Mouse (Mus musculus) retina, postnatal 1 day (tissue): ENCODE results near the gene Agpat1.

Experiments
- DNase-seq: peaks from one replicate; pipeline ENCODE4 v3.0.0-alpha.2; 2012

Agpat1 gene

DNA sequence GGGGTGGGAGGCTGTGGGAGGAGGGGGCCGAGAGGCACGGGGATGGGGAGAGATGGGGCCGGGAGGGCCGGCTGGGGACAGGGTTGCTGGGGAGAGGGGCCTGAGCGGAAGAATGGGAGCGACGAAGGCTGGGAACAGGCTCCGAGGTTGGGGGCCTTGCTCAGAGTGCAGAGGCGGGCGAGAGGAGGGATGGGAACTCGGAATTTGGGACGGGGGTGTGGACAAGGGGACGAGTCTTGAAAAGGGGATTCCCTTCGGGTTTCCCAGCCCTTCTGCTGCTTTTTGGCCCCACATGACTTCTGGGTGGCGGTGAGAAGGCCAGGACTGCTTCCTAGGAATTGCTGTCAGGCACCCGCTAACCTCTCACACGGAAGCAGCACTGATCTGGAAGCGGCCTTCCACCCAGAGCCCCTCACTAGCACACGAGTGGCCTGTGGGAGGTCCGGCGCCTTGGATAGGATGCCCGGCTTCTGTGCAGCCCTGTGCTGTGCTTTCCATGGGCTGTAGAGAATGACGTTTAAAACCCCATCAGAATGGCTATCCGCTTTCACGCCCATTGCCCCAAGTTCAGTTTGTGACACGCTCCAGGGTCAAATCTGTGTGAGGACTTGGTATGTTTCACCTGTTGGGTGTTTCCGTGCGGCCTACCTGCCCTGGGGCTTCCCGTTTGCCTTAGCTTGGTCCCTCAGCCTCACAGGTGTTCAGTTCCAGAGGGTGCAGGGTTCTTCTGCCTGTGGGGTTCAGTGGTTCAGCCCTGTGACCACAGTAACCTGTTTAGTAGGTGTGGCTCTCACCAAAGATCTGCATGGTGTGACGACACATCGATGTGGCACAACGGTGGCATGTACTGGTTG, 2.4 kb downstream of the Agpat1 start:
- DNase-seq, result no peak

DNA sequence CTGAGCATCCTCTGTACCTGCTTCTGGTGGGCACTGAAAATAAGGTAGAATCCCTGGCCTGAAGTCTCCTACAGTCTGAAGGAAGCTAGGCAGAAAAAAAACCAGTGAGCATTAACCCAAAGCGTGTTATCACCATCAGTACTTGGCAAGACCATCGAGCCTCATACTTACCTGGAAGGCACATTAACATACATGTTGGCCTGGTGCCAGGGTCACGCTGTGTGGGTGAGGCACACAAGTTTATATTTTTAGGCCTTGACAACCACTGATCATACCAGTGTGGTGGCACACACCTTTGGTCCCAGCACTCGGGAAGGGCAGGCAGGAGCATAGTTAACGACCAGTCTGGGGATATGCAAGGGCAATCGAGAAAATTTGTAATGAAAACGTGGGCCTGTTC, 3.9 kb downstream of the Agpat1 start:
- no peak for DNase-seq

DNA sequence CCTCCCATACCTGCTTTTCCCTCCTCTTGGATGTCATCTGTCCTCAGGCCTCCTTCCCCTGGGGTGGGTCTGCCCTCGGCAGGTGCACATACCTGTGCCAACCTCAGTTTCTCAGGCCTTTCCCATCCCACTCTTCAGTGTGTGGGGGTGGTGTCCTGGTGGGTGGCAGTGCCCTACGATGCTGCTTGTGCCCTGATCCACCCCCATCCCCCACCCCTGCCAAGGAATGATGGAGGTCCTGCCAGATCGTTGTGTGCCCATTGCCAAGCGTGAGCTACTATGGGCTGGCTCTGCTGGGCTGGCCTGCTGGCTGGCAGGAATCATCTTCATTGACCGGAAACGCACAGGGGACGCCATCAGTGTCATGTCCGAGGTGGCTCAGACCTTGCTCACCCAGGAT, 7.0 kb downstream of the Agpat1 start:
- DNase-seq, result no peak

DNA sequence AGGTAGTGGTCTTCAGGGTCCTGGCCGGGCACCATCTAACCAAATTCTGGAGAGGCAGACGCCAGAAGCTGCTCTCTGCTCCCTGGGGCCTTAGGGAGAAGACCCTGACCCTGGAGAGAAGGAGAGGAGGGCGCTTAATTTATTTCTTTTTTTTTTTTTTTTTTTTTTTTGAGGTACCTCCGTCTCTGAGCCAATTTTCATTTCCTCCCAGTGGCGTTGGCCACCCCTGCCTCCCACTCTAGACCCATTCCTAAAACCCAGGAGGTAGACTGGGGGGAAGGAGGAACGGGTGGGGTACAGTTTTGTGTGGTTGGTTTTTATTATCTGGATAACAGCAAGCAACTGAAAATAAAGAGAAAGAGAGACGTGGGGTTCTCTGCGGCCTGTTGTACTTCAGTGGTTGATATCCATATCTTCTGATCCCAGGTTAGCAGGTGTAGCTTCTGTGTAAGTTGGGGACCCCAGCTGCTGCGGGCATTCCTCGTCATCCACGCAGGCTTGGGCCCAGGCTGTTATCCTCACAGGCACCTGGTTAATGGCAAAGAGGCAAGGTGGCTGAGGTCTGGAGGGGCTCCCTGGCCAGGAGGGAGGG, 9.1 kb downstream of the Agpat1 start:
- DNase-seq, result no peak

DNA sequence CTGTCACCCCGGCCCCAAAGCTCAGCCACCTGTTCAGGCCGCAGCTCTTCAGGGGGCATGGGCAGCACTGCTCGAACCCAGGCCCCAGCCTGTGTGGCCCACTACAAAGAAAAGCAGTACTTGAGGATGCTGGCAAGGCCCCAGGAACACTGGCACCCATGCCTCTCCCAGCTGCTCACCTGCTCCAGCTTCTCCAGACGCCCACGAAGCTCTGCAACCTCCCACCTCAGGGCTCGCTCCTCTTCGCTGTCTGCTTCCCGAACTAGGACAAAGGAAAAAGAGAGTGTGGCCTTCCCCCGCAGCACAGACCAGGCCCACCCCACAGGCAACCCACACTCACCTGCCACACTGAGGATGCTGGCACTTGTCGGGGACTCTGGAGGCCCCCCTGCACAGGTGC, 9.8 kb downstream of the Agpat1 start:
- DNase-seq, result no peak

DNA sequence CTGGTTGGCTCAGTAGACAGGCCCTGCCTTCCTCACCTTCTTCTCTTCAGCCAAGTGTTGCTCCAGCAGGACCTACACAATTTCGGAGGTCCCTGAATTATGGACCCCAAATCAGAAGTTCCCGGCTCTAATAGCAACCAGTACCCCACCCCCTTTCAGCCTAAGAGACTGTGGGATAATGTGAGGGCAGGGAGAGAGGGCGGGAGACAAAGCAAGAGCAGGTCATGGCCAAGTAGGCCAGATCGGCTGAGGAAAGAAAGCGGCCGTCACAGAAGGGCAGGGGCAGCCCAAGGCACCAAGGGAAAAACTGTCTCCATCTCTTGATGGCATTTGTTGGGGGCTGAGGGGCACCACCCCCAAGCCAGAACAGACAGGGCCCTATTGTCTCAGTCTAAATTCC, 11.8 kb downstream of the Agpat1 start, which contains the start of gene Egfl8:
TSS of gene Egfl8 (minus strand) at position 101 of the 400 bp plus-strand sequence.
- peak; percentile 32 for DNase-seq

DNA sequence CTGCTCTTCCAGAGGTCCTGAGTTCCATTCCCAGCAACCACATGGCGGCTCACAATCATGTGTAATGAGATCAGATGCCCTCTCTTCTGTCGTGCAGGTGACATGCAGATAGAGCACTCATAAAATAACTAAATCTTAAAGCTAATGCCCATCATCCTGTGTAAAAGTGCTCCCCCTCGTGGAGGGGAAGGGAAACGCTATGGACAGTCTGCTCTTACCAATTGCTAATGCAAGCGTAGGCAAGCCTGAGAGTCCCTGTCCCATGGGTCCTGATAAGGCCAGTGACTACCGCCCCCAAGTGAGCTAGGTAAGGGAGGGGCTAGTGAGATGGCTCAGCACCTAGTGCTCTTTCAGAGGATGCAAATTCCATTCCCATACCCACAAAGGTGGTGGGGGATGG, 14.9 kb downstream of the Agpat1 start:
- DNase-seq, result peak; percentile 84

DNA sequence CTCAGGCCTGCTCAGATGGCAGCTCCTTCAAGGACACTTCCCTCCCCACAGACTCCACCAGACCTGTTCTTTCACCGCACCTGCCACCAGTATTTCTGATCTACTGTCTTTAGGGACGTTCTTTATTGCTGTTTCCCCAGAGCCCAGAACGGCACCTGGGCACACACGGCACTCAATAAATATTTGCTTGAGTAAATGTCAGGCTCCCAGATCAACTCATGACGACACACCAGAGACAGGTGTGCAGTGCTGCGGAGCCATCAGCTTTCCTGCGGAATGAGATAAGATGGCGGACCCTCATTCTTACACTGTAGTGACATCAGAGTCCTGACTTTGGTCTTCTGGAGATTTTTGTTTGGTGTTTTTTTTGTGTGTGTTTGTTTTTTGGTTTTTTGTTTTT, 16.9 kb downstream of the Agpat1 start:
- no peak for DNase-seq

DNA sequence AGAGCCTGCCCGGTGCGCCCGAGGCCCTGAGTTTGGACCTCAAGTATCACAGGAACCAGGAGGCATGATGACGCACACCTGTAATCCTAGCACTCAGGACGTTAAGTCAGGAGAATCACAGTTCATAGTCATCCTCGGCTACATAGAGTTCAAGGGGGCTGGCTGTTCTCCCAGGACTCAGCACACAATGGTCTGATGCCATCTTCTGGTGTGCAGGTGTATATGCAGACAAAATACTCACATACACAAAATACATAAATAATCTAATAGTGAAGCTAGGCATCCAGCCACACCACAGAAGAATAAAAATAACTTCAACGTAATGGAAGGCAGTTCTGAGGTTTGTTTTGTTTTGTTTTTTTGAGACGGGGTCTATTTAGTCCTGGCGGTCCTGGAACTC, 19.1 kb downstream of the Agpat1 start:
- DNase-seq, result no peak

DNA sequence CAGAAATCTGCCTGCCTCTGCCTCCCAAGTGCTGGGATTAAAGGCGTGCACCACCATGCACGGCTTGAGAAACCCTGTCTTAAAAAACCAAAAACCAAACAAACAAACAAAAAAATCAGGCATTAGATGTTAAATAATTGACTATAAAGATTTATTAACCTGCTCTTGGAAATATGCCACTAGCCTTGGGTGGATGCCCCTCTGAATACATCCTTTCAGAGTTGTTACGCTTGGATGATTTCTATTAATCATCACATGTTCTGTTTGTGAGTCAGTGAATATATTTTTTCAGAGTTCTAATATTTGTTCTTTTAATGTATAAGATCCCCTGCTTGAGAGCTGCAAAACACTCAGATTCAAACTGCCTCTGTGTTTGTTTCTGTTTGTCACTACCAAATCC, 20.9 kb downstream of the Agpat1 start:
- no peak for DNase-seq

DNA sequence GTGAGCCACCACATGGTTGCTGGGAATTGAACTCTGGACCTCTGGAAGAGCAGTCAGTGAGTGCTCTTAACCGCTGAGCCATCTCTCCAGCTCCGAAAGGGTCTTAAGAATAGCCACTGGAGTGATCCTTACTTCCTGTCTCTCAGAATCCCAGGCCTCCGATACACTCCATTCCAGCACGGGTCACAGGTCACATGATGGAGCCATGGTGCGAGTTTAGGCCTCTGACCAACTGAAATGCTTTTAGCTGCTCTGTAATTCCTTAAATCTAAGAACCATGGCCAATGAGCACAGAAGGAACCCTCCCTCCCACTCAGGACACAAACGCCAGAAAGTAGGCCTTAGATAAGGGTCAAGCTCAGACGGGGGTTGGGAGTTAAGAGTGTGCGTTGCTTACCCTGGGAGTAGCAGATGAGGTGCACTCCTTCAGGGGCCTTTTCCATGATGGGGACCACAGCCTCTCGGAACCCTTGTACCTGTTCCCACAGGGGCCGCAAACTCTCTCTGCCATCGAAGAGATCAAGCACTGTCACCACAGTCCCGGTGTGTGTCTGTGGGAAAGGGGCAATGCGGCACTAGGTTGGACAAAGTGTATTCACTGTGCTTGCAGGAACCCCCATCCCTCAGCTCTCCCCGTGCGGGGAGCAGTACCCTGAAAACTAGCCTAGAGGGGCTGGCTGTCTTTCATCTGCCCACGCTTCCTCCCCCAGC, 22.2 kb downstream of the Agpat1 start:
- DNase-seq, result no peak

DNA sequence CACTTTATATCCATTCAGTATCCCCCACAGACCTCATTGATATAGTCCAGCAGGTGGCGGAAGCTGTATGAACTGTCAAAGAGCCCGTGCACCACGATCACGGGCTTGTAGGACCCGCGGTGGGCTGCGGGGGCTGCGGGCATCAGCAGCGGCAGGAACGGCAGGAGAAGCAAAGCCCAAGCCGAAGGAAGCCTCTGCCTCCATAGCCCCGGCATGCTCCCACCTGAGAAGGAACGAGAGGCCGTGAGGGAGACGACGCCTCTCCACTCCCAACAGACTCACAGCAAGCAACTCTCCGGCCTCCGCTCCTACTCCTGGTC, 22.7 kb downstream of the Agpat1 start:
- peak; percentile 82 for DNase-seq

DNA sequence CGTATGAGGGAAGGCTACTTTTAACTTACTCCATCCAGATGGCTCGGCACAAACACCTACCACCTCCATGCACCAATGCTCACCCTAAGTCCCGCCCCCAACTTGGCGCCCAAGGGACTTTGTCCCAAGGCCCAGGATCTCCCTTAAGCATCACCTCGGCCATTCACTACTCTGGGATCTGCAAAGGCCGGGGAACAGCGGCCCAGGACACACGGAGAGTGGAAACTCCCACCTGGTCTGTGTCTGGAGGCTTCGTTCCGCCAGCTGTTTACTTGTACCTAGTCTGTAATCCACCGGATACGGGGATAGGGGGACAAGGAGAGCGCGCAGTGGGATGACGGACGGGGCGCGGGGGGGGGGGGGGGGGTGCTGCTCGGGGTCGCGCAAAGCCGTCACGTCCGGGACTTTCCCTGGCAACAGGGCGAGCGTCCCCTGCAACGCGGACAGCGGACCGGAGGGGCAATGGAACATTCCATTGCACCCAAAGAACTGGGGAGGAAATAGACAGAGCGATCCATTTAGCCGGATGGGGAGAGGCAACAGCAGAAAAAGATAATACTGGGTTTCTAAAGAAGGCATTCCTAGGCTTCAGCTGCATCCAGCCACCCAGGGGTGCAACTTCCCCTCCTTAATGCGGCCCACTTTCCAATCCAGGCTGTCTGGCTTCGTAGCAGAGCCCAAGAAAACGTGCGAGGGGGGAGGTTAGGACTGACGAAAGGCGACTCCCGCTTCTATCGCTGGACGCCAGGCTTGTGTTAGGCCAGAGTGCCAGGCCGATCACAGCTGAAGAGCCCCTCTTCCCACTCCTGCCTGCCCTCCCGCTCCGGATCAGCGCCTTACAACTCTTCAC, 23.3 kb downstream of the Agpat1 start:
- DNase-seq, result peak; percentile 97

DNA sequence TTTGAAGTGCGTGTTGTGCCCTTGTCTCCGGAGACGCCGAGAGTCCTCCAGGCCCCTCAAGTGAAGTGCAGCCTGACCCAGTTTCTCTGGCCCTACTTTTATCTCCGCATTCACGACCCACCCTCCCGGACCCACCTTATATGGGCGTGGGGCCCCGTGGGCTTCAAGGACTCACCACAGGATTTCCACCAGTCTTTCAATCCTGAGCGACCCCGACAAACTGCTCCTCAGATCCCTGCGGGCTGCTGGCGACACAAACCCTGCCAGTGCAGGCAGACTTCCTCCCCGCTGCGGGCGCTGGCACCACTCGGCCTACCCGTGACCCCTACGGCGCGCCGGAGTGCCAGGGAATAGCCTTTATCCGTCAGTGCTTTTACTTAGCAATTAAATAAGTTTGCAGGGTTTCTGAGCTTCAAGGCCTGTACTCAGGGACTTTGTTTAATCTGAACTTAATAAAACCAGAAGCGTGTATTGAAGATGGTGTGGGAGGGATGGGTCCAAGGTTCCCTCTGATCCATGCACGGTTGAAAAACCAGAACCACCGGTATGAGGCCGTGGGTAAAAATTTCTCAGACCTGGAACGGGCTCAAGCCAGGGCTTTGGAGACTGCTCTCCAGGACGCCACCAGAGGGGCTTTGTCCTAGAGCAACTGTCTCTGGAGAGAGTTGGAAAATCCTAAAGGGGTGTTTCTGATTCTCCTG, 24.0 kb downstream of the Agpat1 start, which contains the start of gene Ppt2:
TSS of gene Ppt2 (minus strand) at position 568 of the 701 bp plus-strand sequence.
- no peak for DNase-seq

DNA sequence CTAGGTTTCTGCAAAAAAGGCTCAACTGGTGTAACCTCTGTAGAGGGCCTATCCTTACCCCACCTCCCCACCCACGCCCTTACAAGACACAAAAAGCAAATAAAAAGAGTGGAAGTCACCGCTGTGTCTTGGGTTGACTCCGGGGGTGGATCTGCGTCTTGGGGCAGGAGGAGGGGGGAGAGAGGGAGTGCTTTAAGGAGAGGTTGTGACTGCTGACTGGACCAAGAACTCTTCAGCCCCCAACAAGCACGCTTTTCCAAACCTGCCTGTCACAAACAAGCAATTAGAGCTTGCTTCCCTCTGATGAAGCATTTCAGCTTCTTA, 24.5 kb downstream of the Agpat1 start:
- no peak for DNase-seq

DNA sequence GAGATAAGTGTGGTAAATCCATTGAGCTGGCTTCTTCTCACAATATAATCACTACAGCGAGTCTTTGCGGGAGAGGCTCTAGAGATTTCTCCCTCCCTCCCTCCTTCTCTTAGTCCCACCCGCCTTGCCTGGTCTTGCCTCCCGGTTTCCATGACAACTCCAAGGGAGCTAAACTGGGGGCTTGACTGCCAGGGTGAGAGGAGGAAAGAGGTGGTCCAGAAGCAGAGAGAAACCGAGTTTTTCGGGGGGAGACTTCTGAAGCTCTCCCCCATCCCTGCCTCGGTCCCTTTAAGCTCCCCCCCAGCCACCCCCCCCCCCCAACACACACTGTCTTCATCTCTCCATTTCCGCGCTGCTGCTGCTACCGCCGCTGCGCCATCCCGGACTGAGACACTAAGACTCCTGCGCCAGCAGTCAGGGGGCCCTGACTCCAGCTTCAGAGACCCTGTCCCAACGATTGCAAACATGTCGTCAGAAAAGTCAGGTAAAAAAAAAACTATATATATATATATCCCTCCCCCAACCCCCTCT, 25.2 kb downstream of the Agpat1 start, which contains the start of gene Prrt1:
TSS of gene Prrt1 (plus strand) at position 313 of the 531 bp plus-strand sequence.
- peak; percentile 64 for DNase-seq

DNA sequence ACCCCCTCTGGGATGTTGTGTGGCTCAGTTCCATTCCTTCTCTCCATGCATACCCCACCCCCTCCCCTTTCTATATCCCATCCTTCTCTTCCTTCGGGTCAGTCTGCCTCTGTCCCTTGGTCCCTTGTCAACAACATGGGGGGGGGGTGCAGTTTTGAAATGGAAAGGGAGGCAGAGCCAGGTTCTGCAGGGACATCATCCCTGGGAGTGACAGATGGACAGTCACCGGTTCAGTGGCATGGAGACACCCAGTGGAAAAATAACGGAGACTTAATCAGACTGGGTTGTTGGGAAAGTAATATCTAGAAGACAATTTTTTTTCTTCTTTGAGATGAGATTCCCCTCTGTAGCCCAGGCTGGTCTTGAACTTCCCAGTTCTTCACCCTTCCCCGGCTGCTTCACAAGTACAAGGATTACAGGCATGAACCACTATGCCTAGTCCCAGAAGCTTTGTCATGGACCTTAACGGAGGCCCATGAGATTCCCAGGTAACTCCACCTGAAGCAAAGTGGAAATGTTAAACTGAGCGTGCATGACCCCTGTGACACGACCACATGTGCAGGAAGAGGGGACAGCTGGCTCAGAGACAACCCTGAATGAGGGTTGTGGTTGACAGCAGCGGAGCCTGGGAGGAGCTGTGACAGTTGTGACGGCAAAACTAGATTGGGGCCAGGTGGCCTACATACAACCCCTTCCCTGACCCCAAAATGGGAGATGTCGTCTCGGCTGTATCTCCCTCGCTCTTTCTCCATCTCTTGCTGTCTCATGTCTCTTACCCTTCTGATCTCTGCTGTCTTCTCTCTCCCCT, 25.9 kb downstream of the Agpat1 start:
- DNase-seq, result no peak

DNA sequence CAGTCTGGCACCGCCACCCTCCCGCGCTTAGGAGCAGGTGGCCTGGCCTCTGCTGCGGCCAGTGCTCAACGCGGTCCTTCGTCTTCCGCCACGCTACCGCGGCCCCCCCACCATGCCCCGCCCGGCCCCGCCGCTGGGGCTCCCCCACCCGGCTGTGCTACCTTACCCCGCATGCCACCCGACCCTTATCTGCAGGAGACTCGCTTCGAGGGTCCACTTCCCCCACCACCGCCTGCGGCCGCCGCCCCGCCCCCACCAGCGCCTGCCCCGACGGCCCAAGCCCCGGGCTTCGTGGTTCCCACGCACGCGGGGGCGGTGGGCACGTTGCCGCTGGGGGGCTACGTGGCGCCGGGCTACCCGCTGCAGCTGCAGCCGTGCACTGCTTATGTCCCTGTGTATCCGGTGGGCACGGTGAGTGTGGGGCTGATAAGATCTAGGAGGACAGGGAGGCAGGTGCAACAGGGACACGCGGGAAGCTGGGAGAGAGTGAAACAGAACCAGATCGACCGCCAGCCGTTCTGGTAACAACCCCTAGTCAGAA, 26.8 kb downstream of the Agpat1 start:
- peak; percentile 52 for DNase-seq

DNA sequence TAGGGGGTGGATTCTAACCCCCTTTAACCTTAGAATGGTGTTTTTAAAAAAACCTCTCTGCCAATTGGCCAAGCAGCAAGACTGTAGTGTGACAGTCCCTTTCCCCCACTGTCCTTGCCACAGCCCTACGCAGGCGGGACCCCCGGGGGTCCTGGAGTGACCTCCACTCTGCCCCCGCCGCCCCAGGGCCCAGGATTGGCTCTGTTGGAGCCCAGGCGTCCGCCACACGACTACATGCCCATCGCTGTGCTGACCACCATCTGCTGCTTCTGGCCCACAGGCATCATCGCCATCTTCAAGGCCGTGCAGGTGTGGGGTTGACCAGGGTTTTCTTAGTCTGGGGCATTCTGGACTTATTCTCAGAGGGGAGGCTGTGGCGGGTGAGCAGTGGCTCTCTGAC, 27.6 kb downstream of the Agpat1 start:
- DNase-seq, result no peak

DNA sequence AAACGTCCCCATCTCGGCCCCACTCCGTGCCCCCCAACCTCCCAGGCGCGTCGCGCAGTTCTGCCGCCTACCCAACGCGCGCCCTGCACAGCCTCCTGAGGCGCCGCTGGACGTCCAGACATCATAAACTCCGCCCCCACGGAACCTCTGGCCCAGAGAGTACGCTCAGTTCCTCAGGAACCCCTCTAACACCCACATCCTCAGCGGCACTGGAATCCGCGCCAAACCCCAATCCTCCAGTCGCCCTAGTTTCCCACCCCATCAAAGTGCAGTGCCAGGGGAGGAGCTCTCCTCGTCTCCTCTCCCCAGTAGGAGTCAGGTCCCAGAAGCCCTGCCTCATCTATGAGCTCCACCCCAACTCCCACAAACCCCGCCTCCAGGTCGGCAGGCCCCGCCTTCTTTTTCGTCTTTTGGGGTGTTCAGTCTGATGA, 28.2 kb downstream of the Agpat1 start:
- peak; percentile 83 for DNase-seq

DNA sequence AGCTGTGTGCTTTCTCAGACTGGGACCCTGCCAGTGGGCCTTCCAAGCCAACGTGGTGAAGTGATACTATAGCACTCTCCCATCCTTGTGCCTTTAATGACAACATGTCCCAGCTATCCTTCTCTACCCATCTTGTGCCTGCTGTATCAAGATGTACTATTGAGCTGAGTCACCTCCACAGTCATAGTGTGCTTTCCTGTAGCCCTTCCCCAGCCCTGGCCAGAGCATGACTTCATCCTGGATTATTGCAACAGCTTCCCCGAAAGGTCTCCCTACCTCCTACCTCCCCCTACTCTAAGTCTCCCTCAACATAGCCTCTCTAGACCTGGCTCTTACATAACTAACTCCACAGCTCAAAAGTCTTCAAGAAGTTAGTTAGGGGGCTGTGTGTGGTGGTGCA, 31.6 kb downstream of the Agpat1 start:
- no peak for DNase-seq
